ENCODE assay signal across 33 mouse cellular contexts in genomic region chr6:93922931-93923330, GRCm38 (mm10).
DNase-seq lines count a peak whose midpoint lies in the region; ATAC-seq and TF ChIP-seq lines count a peak whose summit lies in the region.
"Had no signal": no experiment of that assay in that cellular context is flagged by ENCODE, and none has a peak within 500 bp of the region (broad histone marks: within the 10 kb centered on the region; RNA-seq: fewer than 3 reads in every experiment).

No protein-coding gene starts in this region.

- H3K27me3 ChIP-seq in forebrain, embryonic 10.5 days (ENCODE audit: poor library complexity, severe bottlenecking) = no peaks in the 10 kb centered on the region
- no peaks in the 10 kb centered on the region for H3K27me3 ChIP-seq in forebrain, embryonic 14.5 days (replicated peaks; ENCODE audit: control insufficient read depth, insufficient read depth, low read length)
- H3K27me3 ChIP-seq in hindbrain, embryonic 11.5 days (ENCODE audit: control insufficient read depth, insufficient read depth, low read length) = no peaks in the 10 kb centered on the region
- H3K27me3 ChIP-seq in hindbrain, postnatal 0 days (ENCODE audit: insufficient read depth, low read length) = no peaks in the 10 kb centered on the region
- H3K27me3 ChIP-seq in midbrain, embryonic 13.5 days = no peaks in the 10 kb centered on the region
- H3K27me3 ChIP-seq in midbrain, postnatal 0 days (ENCODE audit: insufficient read depth, low read length) = no peaks in the 10 kb centered on the region
- H3K27me3 ChIP-seq: forebrain, embryonic 15.5 days; hindbrain, embryonic 15.5 days; intestine, embryonic 15.5 days; neural tube, embryonic 12.5 days had no signal

- H3K9me3 ChIP-seq in forebrain, embryonic 10.5 days = no peaks in the 10 kb centered on the region
- no peaks in the 10 kb centered on the region for H3K9me3 ChIP-seq in forebrain, embryonic 14.5 days (replicated peaks; ENCODE audit: control insufficient read depth, low read length)
- H3K9me3 ChIP-seq in hindbrain, embryonic 11.5 days (ENCODE audit: control insufficient read depth, low read length) = no peaks in the 10 kb centered on the region
- no peaks in the 10 kb centered on the region for H3K9me3 ChIP-seq in hindbrain, postnatal 0 days (ENCODE audit: low read length)
- H3K9me3 ChIP-seq in midbrain, embryonic 13.5 days = no peaks in the 10 kb centered on the region
- H3K9me3 ChIP-seq in midbrain, postnatal 0 days (ENCODE audit: low read length) = no peaks in the 10 kb centered on the region
- H3K9me3 ChIP-seq: forebrain, embryonic 15.5 days; hindbrain, embryonic 15.5 days; intestine, embryonic 15.5 days; neural tube, embryonic 12.5 days had no signal

- H3K9ac ChIP-seq in forebrain, embryonic 14.5 days (ENCODE audit: low read length) = no peak overlapping the region
- no peak overlapping the region for H3K9ac ChIP-seq in hindbrain, embryonic 11.5 days (ENCODE audit: low read depth, low read length)
- H3K9ac ChIP-seq in hindbrain, postnatal 0 days (replicated peaks; ENCODE audit: low read length) = no peak overlapping the region
- H3K9ac ChIP-seq in midbrain, embryonic 13.5 days (replicated peaks) = no peak overlapping the region
- H3K9ac ChIP-seq in midbrain, postnatal 0 days (replicated peaks; ENCODE audit: low read length, poor library complexity, severe bottlenecking) = no peak overlapping the region
- H3K9ac ChIP-seq: forebrain, embryonic 15.5 days; hindbrain, embryonic 15.5 days; intestine, embryonic 15.5 days; liver, embryonic 14.5 days; lung, embryonic 14.5 days; neural tube, embryonic 12.5 days had no signal

- H3K4me3 ChIP-seq in forebrain, embryonic 10.5 days = no peak overlapping the region
- H3K4me3 ChIP-seq in forebrain, embryonic 14.5 days (ENCODE audit: low read depth, low read length) = no peak overlapping the region
- H3K4me3 ChIP-seq in hindbrain, embryonic 11.5 days (ENCODE audit: low read depth, low read length) = no peak overlapping the region
- H3K4me3 ChIP-seq in hindbrain, postnatal 0 days (ENCODE audit: low read length) = no peak overlapping the region
- H3K4me3 ChIP-seq in midbrain, embryonic 13.5 days (replicated peaks) = no peak overlapping the region
- no peak overlapping the region for H3K4me3 ChIP-seq in midbrain, postnatal 0 days (ENCODE audit: low read depth, low read length)
- no peak overlapping the region for H3K4me3 ChIP-seq in lung, adult 2 months (replicated peaks; ENCODE audit: extremely low read depth, low read depth, low read length)
- H3K4me3 ChIP-seq: forebrain, embryonic 15.5 days; gastrocnemius, adult 2 months; heart, adult 2 months; hindbrain, embryonic 15.5 days; intestine, embryonic 15.5 days; myocyte; neural tube, embryonic 12.5 days had no signal

- H3K27ac ChIP-seq in forebrain, embryonic 10.5 days = peak overlapping the region; percentile 61
- no peak overlapping the region for H3K27ac ChIP-seq in forebrain, embryonic 14.5 days (ENCODE audit: low read depth, low read length)
- H3K27ac ChIP-seq in hindbrain, embryonic 11.5 days (ENCODE audit: low read depth, low read length) = no peak overlapping the region
- H3K27ac ChIP-seq in hindbrain, postnatal 0 days = no peak overlapping the region
- 0 out of 2 replicates have a peak overlapping the region, but pooled peaks have one; percentile 22 for H3K27ac ChIP-seq in midbrain, embryonic 13.5 days
- H3K27ac ChIP-seq in midbrain, postnatal 0 days (ENCODE audit: low read depth, low read length) = no peak overlapping the region
- H3K27ac ChIP-seq: forebrain, embryonic 15.5 days; gastrocnemius, adult 2 months; heart, adult 2 months; hindbrain, embryonic 15.5 days; intestine, embryonic 15.5 days; liver, embryonic 14.5 days; neural tube, embryonic 12.5 days; stomach, postnatal 0 days had no signal

- 89% methylated on average over 7 of the region's 7 CpGs for WGBS in forebrain, embryonic 10.5 days
- WGBS in forebrain, embryonic 14.5 days = 89% methylated on average over 7 of the region's 7 CpGs
- 80% methylated on average over 7 of the region's 7 CpGs for WGBS in hindbrain, embryonic 11.5 days
- 78% methylated on average over 7 of the region's 7 CpGs for WGBS in hindbrain, postnatal 0 days
- WGBS in midbrain, embryonic 13.5 days = 75% methylated on average over 7 of the region's 7 CpGs
- 78% methylated on average over 7 of the region's 7 CpGs for WGBS in midbrain, postnatal 0 days
- 79% methylated on average over 7 of the region's 7 CpGs for WGBS in lung, adult 2 months

- peaks cover 20% of the 10 kb centered on the region for H3K4me1 ChIP-seq in forebrain, embryonic 10.5 days
- no peaks in the 10 kb centered on the region; the same call in 1 of the 2 replicates for H3K4me1 ChIP-seq in forebrain, embryonic 14.5 days (ENCODE audit: control insufficient read depth, insufficient read depth, low read length)
- peaks cover 2% of the 10 kb centered on the region; the same call in 1 of the 2 replicates for H3K4me1 ChIP-seq in hindbrain, embryonic 11.5 days (replicated peaks; ENCODE audit: control insufficient read depth, insufficient read depth, low read length)
- no peaks in the 10 kb centered on the region for H3K4me1 ChIP-seq in hindbrain, postnatal 0 days (ENCODE audit: insufficient read depth, low read length)
- peaks cover 12% of the 10 kb centered on the region for H3K4me1 ChIP-seq in midbrain, embryonic 13.5 days (replicated peaks)
- H3K4me1 ChIP-seq in midbrain, postnatal 0 days (ENCODE audit: insufficient read depth, low read length) = no peaks in the 10 kb centered on the region
- H3K4me1 ChIP-seq in lung, adult 2 months (ENCODE audit: control insufficient read depth, insufficient read depth, low read length) = no peaks in the 10 kb centered on the region

- no peak overlapping the region for H3K4me2 ChIP-seq in forebrain, embryonic 14.5 days (ENCODE audit: low read length)
- no peak overlapping the region for H3K4me2 ChIP-seq in hindbrain, embryonic 11.5 days (replicated peaks; ENCODE audit: low read depth, low read length)
- H3K4me2 ChIP-seq in hindbrain, postnatal 0 days (ENCODE audit: low read depth, low read length) = no peak overlapping the region
- no peak overlapping the region for H3K4me2 ChIP-seq in midbrain, embryonic 13.5 days (replicated peaks)
- no peak overlapping the region for H3K4me2 ChIP-seq in midbrain, postnatal 0 days (ENCODE audit: low read depth, low read length, poor library complexity, severe bottlenecking)
- H3K4me2 ChIP-seq: forebrain, embryonic 15.5 days; hindbrain, embryonic 15.5 days; intestine, embryonic 15.5 days; lung, embryonic 14.5 days; neural tube, embryonic 12.5 days had no signal

- no peak for ATAC-seq in forebrain, embryonic 14.5 days
- ATAC-seq in hindbrain, embryonic 11.5 days (ENCODE audit: low FRiP score) = no peak
- ATAC-seq in hindbrain, postnatal 0 days = no peak
- no peak for ATAC-seq in midbrain, embryonic 13.5 days
- no peak for ATAC-seq in midbrain, postnatal 0 days (ENCODE audit: low FRiP score)
- ATAC-seq: activated CD4-positive, CD25-positive, alpha-beta regulatory T cell, adult 4 months; forebrain, embryonic 15.5 days; intestine, embryonic 15.5 days had no signal

- H3K36me3 ChIP-seq in forebrain, embryonic 10.5 days (replicated peaks) = no peaks in the 10 kb centered on the region
- H3K36me3 ChIP-seq in forebrain, embryonic 14.5 days (ENCODE audit: control insufficient read depth, insufficient read depth, low read length) = no peaks in the 10 kb centered on the region
- no peaks in the 10 kb centered on the region for H3K36me3 ChIP-seq in hindbrain, embryonic 11.5 days (ENCODE audit: control insufficient read depth, insufficient read depth, low read length)
- H3K36me3 ChIP-seq in hindbrain, postnatal 0 days (ENCODE audit: insufficient read depth, low read length) = no peaks in the 10 kb centered on the region
- H3K36me3 ChIP-seq in midbrain, embryonic 13.5 days = no peaks in the 10 kb centered on the region
- H3K36me3 ChIP-seq in midbrain, postnatal 0 days (ENCODE audit: insufficient read depth, low read length) = no peaks in the 10 kb centered on the region
- H3K36me3 ChIP-seq: forebrain, embryonic 15.5 days; hindbrain, embryonic 15.5 days; intestine, embryonic 15.5 days; neural tube, embryonic 12.5 days had no signal

- no peak for TF ChIP-seq CTCF in hindbrain, postnatal 0 days (IDR thresholded peaks at IDR 0.05; ENCODE audit: low read depth)
- TF ChIP-seq CTCF in midbrain, postnatal 0 days (IDR thresholded peaks at IDR 0.05) = no peak
- TF ChIP-seq CTCF in lung, adult 2 months (IDR thresholded peaks at IDR 0.05; ENCODE audit: insufficient read depth, low read length) = no peak

- TF ChIP-seq POLR2A in lung, adult 2 months (IDR thresholded peaks at IDR 0.05; ENCODE audit: borderline replicate concordance, extremely low read depth, low read depth, low read length) = no peak

- no peak for DNase-seq in forebrain, embryonic 10.5 days (ENCODE audit: extremely low spot score, low spot score)
- DNase-seq in forebrain, embryonic 14.5 days (ENCODE audit: low spot score) = no peak
- peak; percentile 10 for DNase-seq in hindbrain, embryonic 11.5 days (ENCODE audit: low spot score)
- no peak for DNase-seq in hindbrain, postnatal 0 days (ENCODE audit: low spot score)
- no peak for DNase-seq in midbrain, postnatal 0 days (ENCODE audit: low spot score)
- no peak for DNase-seq in lung, adult 2 months
- DNase-seq in left cerebral cortex, adult 11 months (ENCODE audit: low spot score) = no peak
- DNase-seq: adrenal gland, adult 2 months; adrenal gland, postnatal 36 days; cerebellum, adult 18-20 months; cerebellum, postnatal 10 days; gastrocnemius, adult 2 months; gastrocnemius, postnatal 36 days; heart, adult 2 months; kidney, adult 9 months; kidney, postnatal 10 days; layer of hippocampus, postnatal 36 days; liver; lung, embryonic 14.5 days; lung, postnatal 14 days; right cerebral cortex, adult 18-20 months; spleen, adult 18-20 months; thymus, adult 18-20 months; thymus, postnatal 25 days had no signal

Comparison
In these comparisons a context has a peak if more than half of its experiments do, and no peak if none do; other contexts are left out.
1. H3K27ac ChIP-seq: peak in forebrain, embryonic 10.5 days (single experiment) and midbrain, embryonic 13.5 days (single experiment); none in forebrain, embryonic 14.5 days (single experiment), hindbrain, embryonic 11.5 days (single experiment), hindbrain, postnatal 0 days (single experiment) and midbrain, postnatal 0 days (single experiment).